Mouse (Mus musculus): Measurements from ENCODE around the gene Srpk1. TPM values are rescaled to one million over a fixed set of nuclear protein-coding genes. Genes with fewer than 3 reads are reported as not detected.
A peak's percentile ranks its signal among the peaks of the same experiment; 100 is the strongest.

Srpk1 gene
- polyA plus RNA-seq, 1 experiment from 2014 or later, result 79.2 TPM

GRCm38 (mm10) chr17:28618124-28618523 is 4.4 kb downstream of the Srpk1 start:
- Histone ChIP-seq H3K4me1 (replicated peaks; ENCODE audit: insufficient read depth, low read length) (peaks cover 12% of the 10 kb centered on the region), H3K4me2 (ENCODE audit: low read length) (no peak overlapping the region), H3K9ac (ENCODE audit: low read depth, low read length) (no peak overlapping the region), H3K27ac (no peak overlapping the region), H3K9me3 (replicated peaks; ENCODE audit: low read length) (no peaks in the 10 kb centered on the region), H3K27me3 (ENCODE audit: insufficient read depth, low read length) (no peaks in the 10 kb centered on the region), H3K36me3 (ENCODE audit: insufficient read depth, low read length) (peaks cover 6% of the 10 kb centered on the region; the same call in 1 of the 2 replicates), H3K4me3 (replicated peaks; ENCODE audit: low read depth, low read length) (no peak overlapping the region)
- no peak for DNase-seq (ENCODE audit: low spot score)
- ATAC-seq (replicated peaks; ENCODE audit: low FRiP score, low read depth), result no peak
- no peak for TF ChIP-seq CTCF (IDR thresholded peaks at IDR 0.05; ENCODE audit: low read depth)
- WGBS, result 79% methylated on average over 7 of the region's 7 CpGs

- H3K4me1 ChIP-seq (replicated peaks; ENCODE audit: insufficient read depth, low read length), result peaks cover 12% of the 10 kb centered on the region
- H3K36me3 ChIP-seq (ENCODE audit: insufficient read depth, low read length), result peaks cover 6% of the 10 kb centered on the region; the same call in 1 of the 2 replicates
- no peaks in the 10 kb centered on the region for H3K27me3 ChIP-seq (ENCODE audit: insufficient read depth, low read length)
- ATAC-seq (replicated peaks; ENCODE audit: low FRiP score, low read depth), result no peak
- H3K9ac ChIP-seq (ENCODE audit: low read depth, low read length), result no peak overlapping the region
- no peak for TF ChIP-seq CTCF (IDR thresholded peaks at IDR 0.05; ENCODE audit: low read depth)
- H3K27ac ChIP-seq, result no peak overlapping the region
- no peak overlapping the region for H3K4me2 ChIP-seq (ENCODE audit: low read length)
- no peak overlapping the region for H3K4me3 ChIP-seq (replicated peaks; ENCODE audit: low read depth, low read length)
- WGBS, result 72% methylated on average over 10 of the region's 10 CpGs
- no peak for DNase-seq (ENCODE audit: low spot score)
- H3K9me3 ChIP-seq (replicated peaks; ENCODE audit: low read length), result no peaks in the 10 kb centered on the region
Measured at GRCm38 (mm10) chr17:28617636-28618035, 4.9 kb downstream of the Srpk1 start.

- ATAC-seq (replicated peaks; ENCODE audit: low FRiP score, low read depth), result peak; percentile 63; the same call in 1 of the 2 replicates
- Histone ChIP-seq H3K36me3 (ENCODE audit: insufficient read depth, low read length) (peaks cover 6% of the 10 kb centered on the region; the same call in 1 of the 2 replicates), H3K9ac (ENCODE audit: low read depth, low read length) (no peak overlapping the region), H3K4me2 (ENCODE audit: low read length) (no peak overlapping the region), H3K27me3 (ENCODE audit: insufficient read depth, low read length) (no peaks in the 10 kb centered on the region), H3K27ac (no peak overlapping the region), H3K9me3 (replicated peaks; ENCODE audit: low read length) (no peaks in the 10 kb centered on the region), H3K4me1 (replicated peaks; ENCODE audit: insufficient read depth, low read length) (peaks cover under 1% of the 10 kb centered on the region; the same call in 1 of the 2 replicates), H3K4me3 (replicated peaks; ENCODE audit: low read depth, low read length) (no peak overlapping the region)
- DNase-seq (ENCODE audit: low spot score), result peak; percentile 2
- no peak for TF ChIP-seq CTCF (IDR thresholded peaks at IDR 0.05; ENCODE audit: low read depth)
- 92% methylated on average over 4 of the region's 4 CpGs for WGBS
Measured at GRCm38 (mm10) chr17:28615332-28615731, 7.2 kb downstream of the Srpk1 start.

- no peaks in the 10 kb centered on the region for H3K4me1 ChIP-seq (replicated peaks; ENCODE audit: insufficient read depth, low read length)
- H3K36me3 ChIP-seq (ENCODE audit: insufficient read depth, low read length), result 0 out of 2 replicates have a peak, but pooled peaks cover 10% of the 10 kb centered on the region
- no peak for ATAC-seq (replicated peaks; ENCODE audit: low FRiP score, low read depth)
- H3K4me3 ChIP-seq (replicated peaks; ENCODE audit: low read depth, low read length), result no peak overlapping the region
- H3K4me2 ChIP-seq (ENCODE audit: low read length), result no peak overlapping the region
- WGBS, result 86% methylated on average over 6 of the region's 6 CpGs
- H3K9ac ChIP-seq (ENCODE audit: low read depth, low read length), result no peak overlapping the region
- no peaks in the 10 kb centered on the region for H3K9me3 ChIP-seq (replicated peaks; ENCODE audit: low read length)
- no peak for TF ChIP-seq CTCF (IDR thresholded peaks at IDR 0.05; ENCODE audit: low read depth)
- DNase-seq (ENCODE audit: low spot score), result no peak
- no peak overlapping the region for H3K27ac ChIP-seq
- H3K27me3 ChIP-seq (ENCODE audit: insufficient read depth, low read length), result no peaks in the 10 kb centered on the region
Measured at GRCm38 (mm10) chr17:28613096-28613495, 9.4 kb downstream of the Srpk1 start.

- Histone ChIP-seq H3K36me3 (ENCODE audit: insufficient read depth, low read length) (0 out of 2 replicates have a peak, but pooled peaks cover 10% of the 10 kb centered on the region), H3K4me1 (replicated peaks; ENCODE audit: insufficient read depth, low read length) (no peaks in the 10 kb centered on the region), H3K4me2 (ENCODE audit: low read length) (no peak overlapping the region), H3K27me3 (ENCODE audit: insufficient read depth, low read length) (no peaks in the 10 kb centered on the region), H3K9ac (ENCODE audit: low read depth, low read length) (no peak overlapping the region), H3K9me3 (replicated peaks; ENCODE audit: low read length) (no peaks in the 10 kb centered on the region), H3K27ac (no peak overlapping the region), H3K4me3 (replicated peaks; ENCODE audit: low read depth, low read length) (no peak overlapping the region)
- WGBS, result 80% methylated on average over 2 of the region's 2 CpGs
- DNase-seq (ENCODE audit: low spot score), result no peak
- no peak for ATAC-seq (replicated peaks; ENCODE audit: low FRiP score, low read depth)
- TF ChIP-seq CTCF (IDR thresholded peaks at IDR 0.05; ENCODE audit: low read depth), result no peak
Measured at GRCm38 (mm10) chr17:28612603-28613002, 9.9 kb downstream of the Srpk1 start.

GRCm38 (mm10) chr17:28609543-28609942 is 13.0 kb downstream of the Srpk1 start:
- peaks cover 21% of the 10 kb centered on the region; the same call in 1 of the 2 replicates for H3K36me3 ChIP-seq (ENCODE audit: insufficient read depth, low read length)
- H3K27me3 ChIP-seq (ENCODE audit: insufficient read depth, low read length), result no peaks in the 10 kb centered on the region
- H3K4me1 ChIP-seq (replicated peaks; ENCODE audit: insufficient read depth, low read length), result no peaks in the 10 kb centered on the region
- ATAC-seq (replicated peaks; ENCODE audit: low FRiP score, low read depth) (no peak), DNase-seq (ENCODE audit: low spot score) (no peak)
- 74% methylated on average over 3 of the region's 3 CpGs for WGBS
- TF ChIP-seq CTCF (IDR thresholded peaks at IDR 0.05; ENCODE audit: low read depth), result peak; percentile 28; the same call in 1 of the 2 replicates
- no peak overlapping the region for H3K9ac ChIP-seq (ENCODE audit: low read depth, low read length)
- H3K4me2 ChIP-seq (ENCODE audit: low read length), result no peak overlapping the region
- H3K9me3 ChIP-seq (replicated peaks; ENCODE audit: low read length), result no peaks in the 10 kb centered on the region
- H3K4me3 ChIP-seq (replicated peaks; ENCODE audit: low read depth, low read length), result no peak overlapping the region
- no peak overlapping the region for H3K27ac ChIP-seq

Measured in kidney, postnatal 0 days (tissue).